Mouse (Mus musculus) ES-E14 (cell line): ENCODE data around the gene Ext2.

Experiments
- CHD2 ChIP-seq: IDR thresholded peaks from 2 replicates; pipeline ENCODE4 v1.6.1; 2014; ENCODE audit warnings: mild to moderate bottlenecking, low read depth, low read length, inconsistent platforms
- ZC3H11A ChIP-seq: IDR thresholded peaks from 2 replicates; pipeline ENCODE4 v1.6.1; 2012; ENCODE audit warnings: low read depth, mild to moderate bottlenecking, inconsistent platforms, low read length, borderline replicate concordance
- ZNF384 ChIP-seq: IDR thresholded peaks from 2 replicates; pipeline ENCODE4 v1.6.1; 2012; ENCODE audit warnings: low read depth, low read length, inconsistent platforms

DNA sequence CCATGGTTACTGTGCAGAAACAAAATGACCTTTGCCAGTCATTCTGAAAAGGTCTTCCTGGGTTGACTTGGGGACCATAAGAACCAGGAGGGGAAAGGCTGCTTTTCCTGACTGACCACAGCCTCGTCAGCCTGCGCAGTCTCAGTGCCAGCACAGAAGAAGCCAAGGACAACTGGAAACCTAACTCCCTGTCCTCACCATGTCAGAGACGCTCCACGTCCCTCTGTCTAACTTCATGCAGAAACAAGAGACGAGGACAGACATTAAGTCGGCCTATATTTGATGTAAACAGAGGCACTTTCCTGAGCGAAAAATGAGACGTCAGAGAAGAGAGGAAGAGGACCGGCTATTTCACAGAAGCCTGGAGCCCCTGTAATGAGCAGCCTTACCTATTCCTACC, 76.6 kb downstream of the Ext2 start:
- no peak for TF ChIP-seq ZC3H11A
- TF ChIP-seq CHD2, result no peak
- TF ChIP-seq ZNF384, result no peak
